Mouse (Mus musculus): ENCODE data around the gene Trem1. TPM values are rescaled to one million over a fixed set of nuclear protein-coding genes. Genes with fewer than 3 reads are reported as not detected.

The Trem1 gene
- polyA plus RNA-seq (2014; fragmentation: Nextera tagmentation; extraction: Ambion mirVana), result 0.12 TPM in 1 of 2 replicates, not detected in the other

- no peak for DNase-seq (ENCODE audit: low spot score)
- Histone ChIP-seq H3K4me1 (replicated peaks; ENCODE audit: control insufficient read depth, insufficient read depth, low read length) (no peaks in the 10 kb centered on the region), H3K9me3 (ENCODE audit: control insufficient read depth, low read length) (no peaks in the 10 kb centered on the region), H3K27me3 (ENCODE audit: control insufficient read depth, insufficient read depth, low read length) (no peaks in the 10 kb centered on the region), H3K27ac (ENCODE audit: low read depth, low read length) (no peak within 1 kb of the TSS), H3K4me2 (ENCODE audit: low read depth, low read length, severe bottlenecking) (no peak within 1 kb of the TSS), H3K4me3 (ENCODE audit: low read depth, low read length) (no peak within 1 kb of the TSS), H3K9ac (ENCODE audit: low read length) (no peak within 1 kb of the TSS), H3K36me3 (ENCODE audit: control insufficient read depth, insufficient read depth, low read length) (no peaks in the 10 kb centered on the region)
- WGBS, result 78% methylated on average over 6 of the region's 6 CpGs
- no peak for ATAC-seq (replicated peaks; ENCODE audit: low FRiP score)
Measured at GRCm38 (mm10) chr17:48232518-48232917, at the start of gene Trem1. TSS of gene Trem1 (plus strand) at chr17:48232768.

- no peak overlapping the region for H3K4me3 ChIP-seq (ENCODE audit: low read depth, low read length)
- 80% methylated on average over 5 of the region's 5 CpGs for WGBS
Measured at GRCm38 (mm10) chr17:48185252-48185651, 47.3 kb upstream of the Trem1 start.

DNA sequence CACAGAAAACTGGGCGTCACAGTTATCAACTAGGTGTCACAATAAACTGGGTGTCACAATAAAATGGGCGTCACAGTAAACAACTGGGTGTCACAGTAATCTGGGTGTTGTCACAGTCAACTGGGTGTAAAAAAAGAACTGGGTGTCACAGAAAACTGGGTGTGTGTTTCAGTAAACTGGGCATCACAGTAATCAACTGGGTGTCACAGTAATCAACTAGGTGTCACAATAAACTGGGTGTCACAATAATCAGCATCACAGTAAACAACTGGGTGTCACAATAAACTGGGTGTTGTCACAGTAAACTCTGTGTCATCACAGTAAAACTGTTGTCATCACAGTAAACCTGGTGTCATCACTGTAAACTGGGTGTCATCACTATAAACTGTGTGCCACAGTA is 40.2 kb upstream of the Trem1 start:
- 85% methylated on average over 2 of the region's 2 CpGs for WGBS
- Histone ChIP-seq H3K4me1 (replicated peaks; ENCODE audit: control insufficient read depth, insufficient read depth, low read length) (no peaks in the 10 kb centered on the region), H3K27ac (ENCODE audit: low read depth, low read length) (no peak overlapping the region), H3K4me3 (ENCODE audit: low read depth, low read length) (no peak overlapping the region), H3K9ac (ENCODE audit: low read length) (no peak overlapping the region), H3K36me3 (ENCODE audit: control insufficient read depth, insufficient read depth, low read length) (no peaks in the 10 kb centered on the region), H3K4me2 (ENCODE audit: low read depth, low read length, severe bottlenecking) (no peak overlapping the region), H3K27me3 (ENCODE audit: control insufficient read depth, insufficient read depth, low read length) (no peaks in the 10 kb centered on the region), H3K9me3 (ENCODE audit: control insufficient read depth, low read length) (no peaks in the 10 kb centered on the region)
- DNase-seq (ENCODE audit: low spot score), result no peak
- no peak for ATAC-seq (replicated peaks; ENCODE audit: low FRiP score)

More at GRCm38 (mm10) chr17:48185252-48185651, 47.3 kb upstream of the Trem1 start:
- no peak overlapping the region for H3K9ac ChIP-seq (ENCODE audit: low read length)
- H3K27ac ChIP-seq (ENCODE audit: low read depth, low read length), result no peak overlapping the region
- no peak for DNase-seq (ENCODE audit: low spot score)
- H3K4me1 ChIP-seq (replicated peaks; ENCODE audit: control insufficient read depth, insufficient read depth, low read length), result no peaks in the 10 kb centered on the region
- H3K27me3 ChIP-seq (ENCODE audit: control insufficient read depth, insufficient read depth, low read length), result no peaks in the 10 kb centered on the region
- no peak overlapping the region for H3K4me2 ChIP-seq (ENCODE audit: low read depth, low read length, severe bottlenecking)
- no peaks in the 10 kb centered on the region for H3K9me3 ChIP-seq (ENCODE audit: control insufficient read depth, low read length)
- ATAC-seq (replicated peaks; ENCODE audit: low FRiP score), result no peak
- no peaks in the 10 kb centered on the region for H3K36me3 ChIP-seq (ENCODE audit: control insufficient read depth, insufficient read depth, low read length)

- no peaks in the 10 kb centered on the region for H3K27me3 ChIP-seq (ENCODE audit: control insufficient read depth, insufficient read depth, low read length)
- H3K4me2 ChIP-seq (ENCODE audit: low read depth, low read length, severe bottlenecking), result no peak overlapping the region
- peaks cover 3% of the 10 kb centered on the region; the same call in 1 of the 2 replicates for H3K9me3 ChIP-seq (ENCODE audit: control insufficient read depth, low read length)
- whole genome bisulfite sequencing, result 95% methylated on average over 12 of the region's 12 CpGs
- ATAC-seq (replicated peaks; ENCODE audit: low FRiP score) (no peak), DNase-seq (ENCODE audit: low spot score) (no peak)
- no peak overlapping the region for H3K27ac ChIP-seq (ENCODE audit: low read depth, low read length)
- H3K9ac ChIP-seq (ENCODE audit: low read length), result no peak overlapping the region
- H3K4me3 ChIP-seq (ENCODE audit: low read depth, low read length), result no peak overlapping the region
- no peaks in the 10 kb centered on the region for H3K4me1 ChIP-seq (replicated peaks; ENCODE audit: control insufficient read depth, insufficient read depth, low read length)
- no peaks in the 10 kb centered on the region for H3K36me3 ChIP-seq (ENCODE audit: control insufficient read depth, insufficient read depth, low read length)
Measured at GRCm38 (mm10) chr17:48203086-48203485, 29.5 kb upstream of the Trem1 start.

DNA sequence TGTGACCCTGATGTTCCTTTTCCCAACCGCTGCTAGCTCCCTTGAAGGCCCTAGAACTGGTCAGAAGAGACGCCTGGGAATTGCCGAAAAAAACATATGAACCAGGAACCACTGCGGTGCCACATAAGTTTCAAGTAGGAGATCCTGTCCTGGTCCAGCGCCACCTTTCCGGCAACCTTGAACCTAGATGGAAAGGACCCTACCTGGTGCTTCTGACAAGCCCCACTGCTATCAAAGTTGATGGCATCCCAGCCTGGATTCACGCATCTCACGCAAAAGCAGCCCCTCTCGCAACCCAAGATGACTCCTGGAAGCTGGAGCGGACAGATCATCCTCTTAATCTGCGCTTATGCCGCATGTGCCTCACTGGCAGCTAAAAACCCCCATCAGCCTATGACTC is 20.0 kb upstream of the Trem1 start:
- no peak overlapping the region for H3K9ac ChIP-seq (ENCODE audit: low read length)
- H3K27ac ChIP-seq (ENCODE audit: low read depth, low read length), result no peak overlapping the region
- no peaks in the 10 kb centered on the region for H3K27me3 ChIP-seq (ENCODE audit: control insufficient read depth, insufficient read depth, low read length)
- 94% methylated on average over 12 of the region's 12 CpGs for WGBS
- ATAC-seq (replicated peaks; ENCODE audit: low FRiP score) (no peak), DNase-seq (ENCODE audit: low spot score) (no peak)
- no peak overlapping the region for H3K4me3 ChIP-seq (ENCODE audit: low read depth, low read length)
- no peaks in the 10 kb centered on the region; the same call in 1 of the 2 replicates for H3K9me3 ChIP-seq (ENCODE audit: control insufficient read depth, low read length)
- H3K4me2 ChIP-seq (ENCODE audit: low read depth, low read length, severe bottlenecking), result no peak overlapping the region
- H3K36me3 ChIP-seq (ENCODE audit: control insufficient read depth, insufficient read depth, low read length), result no peaks in the 10 kb centered on the region
- H3K4me1 ChIP-seq (replicated peaks; ENCODE audit: control insufficient read depth, insufficient read depth, low read length), result no peaks in the 10 kb centered on the region

GRCm38 (mm10) chr17:48213511-48213910 is 19.1 kb upstream of the Trem1 start:
- no peaks in the 10 kb centered on the region for H3K27me3 ChIP-seq (ENCODE audit: control insufficient read depth, insufficient read depth, low read length)
- H3K4me2 ChIP-seq (ENCODE audit: low read depth, low read length, severe bottlenecking), result no peak overlapping the region
- DNase-seq (ENCODE audit: low spot score), result no peak
- H3K27ac ChIP-seq (ENCODE audit: low read depth, low read length), result no peak overlapping the region
- WGBS, result 69% methylated on average over 5 of the region's 5 CpGs
- H3K36me3 ChIP-seq (ENCODE audit: control insufficient read depth, insufficient read depth, low read length), result no peaks in the 10 kb centered on the region
- H3K9ac ChIP-seq (ENCODE audit: low read length), result no peak overlapping the region
- no peak overlapping the region for H3K4me3 ChIP-seq (ENCODE audit: low read depth, low read length)
- ATAC-seq (replicated peaks; ENCODE audit: low FRiP score), result no peak
- H3K4me1 ChIP-seq (replicated peaks; ENCODE audit: control insufficient read depth, insufficient read depth, low read length), result no peaks in the 10 kb centered on the region
- no peaks in the 10 kb centered on the region; the same call in 1 of the 2 replicates for H3K9me3 ChIP-seq (ENCODE audit: control insufficient read depth, low read length)

DNA sequence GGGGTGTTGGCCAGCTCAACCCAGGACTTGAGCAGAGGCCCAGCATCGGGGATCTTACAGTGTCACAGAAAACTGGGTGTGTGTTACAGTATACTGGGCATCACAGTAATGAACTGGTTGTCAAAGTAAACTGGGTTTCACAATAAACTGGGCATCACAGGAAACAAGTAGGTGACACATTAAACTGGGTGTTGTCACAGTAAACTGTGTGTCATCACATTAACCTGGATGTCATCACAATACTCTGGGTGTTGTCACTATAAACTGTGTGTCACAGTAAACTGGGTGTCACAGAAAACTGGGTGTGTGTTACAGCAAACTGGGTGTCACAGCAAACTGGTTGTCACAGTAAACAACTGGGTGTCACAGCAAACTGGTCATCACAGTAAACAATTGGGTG is 17.1 kb upstream of the Trem1 start:
- Histone ChIP-seq H3K4me3 (ENCODE audit: low read depth, low read length) (no peak overlapping the region), H3K27me3 (ENCODE audit: control insufficient read depth, insufficient read depth, low read length) (no peaks in the 10 kb centered on the region), H3K4me1 (replicated peaks; ENCODE audit: control insufficient read depth, insufficient read depth, low read length) (no peaks in the 10 kb centered on the region), H3K4me2 (ENCODE audit: low read depth, low read length, severe bottlenecking) (no peak overlapping the region), H3K36me3 (ENCODE audit: control insufficient read depth, insufficient read depth, low read length) (no peaks in the 10 kb centered on the region), H3K9me3 (ENCODE audit: control insufficient read depth, low read length) (no peaks in the 10 kb centered on the region; the same call in 1 of the 2 replicates), H3K27ac (ENCODE audit: low read depth, low read length) (no peak overlapping the region), H3K9ac (ENCODE audit: low read length) (no peak overlapping the region)
- no peak for DNase-seq (ENCODE audit: low spot score)
- 84% methylated on average over 1 of the region's 1 CpGs for WGBS
- ATAC-seq (replicated peaks; ENCODE audit: low FRiP score), result no peak

DNA sequence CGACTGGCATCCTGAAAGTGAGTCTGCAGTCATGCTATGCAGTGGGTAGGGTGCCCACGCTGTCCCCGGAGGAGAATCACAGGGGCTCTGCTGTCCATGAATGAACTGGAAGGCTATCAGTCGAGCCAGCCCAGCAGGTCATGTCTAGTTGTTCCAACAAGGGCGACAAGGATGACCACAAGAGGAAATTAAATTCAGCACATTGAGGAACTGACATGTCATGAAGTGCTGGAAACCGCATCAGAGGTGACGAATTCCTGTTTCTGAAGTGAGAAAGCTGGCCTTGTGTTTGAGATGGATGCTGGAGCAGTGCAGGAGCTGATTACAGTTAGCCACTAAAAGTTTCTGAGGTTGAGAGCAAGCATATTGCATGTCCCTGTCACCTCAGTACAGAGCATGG is 1.9 kb upstream of the Trem1 start:
- no peaks in the 10 kb centered on the region for H3K36me3 ChIP-seq (ENCODE audit: control insufficient read depth, insufficient read depth, low read length)
- no peak overlapping the region for H3K9ac ChIP-seq (ENCODE audit: low read length)
- H3K27ac ChIP-seq (ENCODE audit: low read depth, low read length), result no peak overlapping the region
- H3K27me3 ChIP-seq (ENCODE audit: control insufficient read depth, insufficient read depth, low read length), result no peaks in the 10 kb centered on the region
- ATAC-seq (replicated peaks; ENCODE audit: low FRiP score) (no peak), DNase-seq (ENCODE audit: low spot score) (no peak)
- H3K9me3 ChIP-seq (ENCODE audit: control insufficient read depth, low read length), result no peaks in the 10 kb centered on the region
- H3K4me2 ChIP-seq (ENCODE audit: low read depth, low read length, severe bottlenecking), result no peak overlapping the region
- WGBS, result 92% methylated on average over 7 of the region's 7 CpGs
- no peak overlapping the region for H3K4me3 ChIP-seq (ENCODE audit: low read depth, low read length)
- H3K4me1 ChIP-seq (replicated peaks; ENCODE audit: control insufficient read depth, insufficient read depth, low read length), result no peaks in the 10 kb centered on the region

GRCm38 (mm10) chr17:48233789-48234188 is 1.2 kb downstream of the Trem1 start:
- Histone ChIP-seq H3K9ac (ENCODE audit: low read length) (no peak overlapping the region), H3K27me3 (ENCODE audit: control insufficient read depth, insufficient read depth, low read length) (no peaks in the 10 kb centered on the region), H3K4me3 (ENCODE audit: low read depth, low read length) (no peak overlapping the region), H3K4me2 (ENCODE audit: low read depth, low read length, severe bottlenecking) (no peak overlapping the region), H3K9me3 (ENCODE audit: control insufficient read depth, low read length) (no peaks in the 10 kb centered on the region), H3K4me1 (replicated peaks; ENCODE audit: control insufficient read depth, insufficient read depth, low read length) (no peaks in the 10 kb centered on the region), H3K36me3 (ENCODE audit: control insufficient read depth, insufficient read depth, low read length) (no peaks in the 10 kb centered on the region), H3K27ac (ENCODE audit: low read depth, low read length) (no peak overlapping the region)
- WGBS, result 90% methylated on average over 4 of the region's 4 CpGs
- no peak for ATAC-seq (replicated peaks; ENCODE audit: low FRiP score)
- DNase-seq (ENCODE audit: low spot score), result no peak
